Mouse (Mus musculus) lung, embryonic 16.5 days (tissue): ENCODE data around the gene Socs3. TPM values are rescaled to one million over a fixed set of nuclear protein-coding genes. Genes with fewer than 3 reads are reported as not detected.

Experiments
- ATAC-seq: fragments of 200-750 bp; cut with Nextera tagmentation; 2 replicates; pipeline ENCODE4 v1.8.0; 2017; ENCODE audit warnings: low read depth, mild to moderate bottlenecking, moderate library complexity
- H3K27ac ChIP-seq: fragments of 300-500 bp; sonication (generic); 2 replicates; pipeline ENCODE4 v1.5.1; 2014; ENCODE audit warnings: mild to moderate bottlenecking, control low read depth, low read length
- H3K27me3 ChIP-seq: fragments of 300-500 bp; sonication (generic); 2 replicates; pipeline ENCODE4 v1.6.1; 2014; ENCODE audit warnings: low read depth, low read length, mixed read lengths; ENCODE audit not compliant: control insufficient read depth, insufficient read depth
- H3K36me3 ChIP-seq: fragments of 300-500 bp; sonication (generic); 2 replicates; pipeline ENCODE4 v1.6.1; 2014; ENCODE audit warnings: low read length; ENCODE audit not compliant: control insufficient read depth, insufficient read depth
- H3K4me1 ChIP-seq: fragments of 300-500 bp; sonication (generic); replicated peaks from 2 replicates; pipeline ENCODE4 v1.6.1; 2014; ENCODE audit warnings: low read length, mixed read lengths; ENCODE audit not compliant: control insufficient read depth, insufficient read depth
- H3K4me2 ChIP-seq: fragments of 300-500 bp; sonication (generic); 2 replicates; pipeline ENCODE4 v1.6.1; 2014; ENCODE audit warnings: low read depth, low read length, control low read depth
- H3K4me3 ChIP-seq: fragments of 300-500 bp; sonication (generic); 2 replicates; pipeline ENCODE4 v1.5.1; 2014; ENCODE audit warnings: mild to moderate bottlenecking, low read length, control low read depth
- H3K9ac ChIP-seq: fragments of 300-500 bp; sonication (generic); 2 replicates; pipeline ENCODE4 v1.6.1; 2014; ENCODE audit warnings: low read length, control low read depth
- H3K9me3 ChIP-seq: fragments of 300-500 bp; sonication (generic); 2 replicates; pipeline ENCODE4 v1.6.1; 2016; ENCODE audit warnings: low read length; ENCODE audit not compliant: control insufficient read depth
- WGBS: fragments of 180-500 bp; shearing (Covaris S2); extraction: QIAGEN DNeasy Blood & Tissue Kit; methylation state at CpG from one replicate; pipeline ENCODE4 v1.1.7; 2014; 5-methylcytosine and 5-hydroxymethylcytosine counted together
- polyA plus RNA-seq: library from polyadenylated mRNA; unstranded; fragments of >200 nt; fragmentation: Nextera tagmentation; extraction: Ambion mirVana; gene quantifications from 2 replicates; pipeline ENCODE4 v1.2.1, GENCODE M21; 2015

The Socs3 gene
- polyA plus RNA-seq, 1 experiment from 2014 or later = 12.5 TPM

- Histone ChIP-seq H3K27me3 (no peaks in the 10 kb centered on the region), H3K4me3 (no peak overlapping the region), H3K27ac (no peak overlapping the region), H3K9me3 (no peaks in the 10 kb centered on the region), H3K4me2 (no peak overlapping the region), H3K9ac (no peak overlapping the region), H3K4me1 (peaks cover 48% of the 10 kb centered on the region), H3K36me3 (no peaks in the 10 kb centered on the region)
- WGBS = 87% methylated on average over 4 of the region's 4 CpGs
- no peak for ATAC-seq
Observed at GRCm38 (mm10) chr11:117989241-117989640, 19.4 kb upstream of the Socs3 start.

GRCm38 (mm10) chr11:117987968-117988367 is 18.1 kb upstream of the Socs3 start:
- no peak for ATAC-seq
- H3K27ac ChIP-seq = peak overlapping the region; percentile 86
- H3K9me3 ChIP-seq = no peaks in the 10 kb centered on the region
- peak overlapping the region; percentile 74 for H3K4me3 ChIP-seq
- H3K36me3 ChIP-seq = no peaks in the 10 kb centered on the region
- WGBS = 58% methylated on average over 4 of the region's 4 CpGs
- peak overlapping the region; percentile 77 for H3K4me2 ChIP-seq
- H3K4me1 ChIP-seq = peaks cover 36% of the 10 kb centered on the region
- peak overlapping the region; percentile 78 for H3K9ac ChIP-seq
- no peaks in the 10 kb centered on the region for H3K27me3 ChIP-seq

DNA sequence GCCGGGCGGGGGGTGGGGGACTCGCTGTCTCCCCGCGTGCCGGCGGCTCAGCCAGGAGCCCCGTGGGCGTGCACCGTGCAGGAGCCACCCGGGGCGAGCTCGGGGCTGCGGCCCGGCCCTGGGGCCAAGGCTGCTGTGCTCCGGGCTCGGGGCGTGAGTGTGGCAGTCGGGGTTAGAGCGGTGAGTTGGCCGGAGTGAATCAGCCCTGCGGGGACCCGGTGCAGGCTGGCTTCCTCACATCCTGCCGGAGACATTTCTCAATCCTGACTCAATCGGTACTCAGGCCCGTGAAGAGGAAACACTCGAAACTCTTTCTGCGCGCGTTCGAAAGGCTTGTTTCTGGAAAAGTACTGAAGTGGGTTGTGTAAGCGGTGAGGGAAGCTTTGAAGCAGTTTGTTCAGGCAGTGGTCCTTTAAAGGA is 17.2 kb upstream of the Socs3 start:
- H3K4me1 ChIP-seq = peaks cover 35% of the 10 kb centered on the region
- peak; percentile 79 for ATAC-seq
- H3K9ac ChIP-seq = peak overlapping the region; percentile 78
- no peaks in the 10 kb centered on the region for H3K36me3 ChIP-seq
- H3K9me3 ChIP-seq = no peaks in the 10 kb centered on the region
- under 1% methylated on average over 32 of the region's 32 CpGs for WGBS
- peak overlapping the region; percentile 74 for H3K4me3 ChIP-seq
- no peaks in the 10 kb centered on the region for H3K27me3 ChIP-seq
- peak overlapping the region; percentile 77 for H3K4me2 ChIP-seq
- H3K27ac ChIP-seq = peak overlapping the region; percentile 86

GRCm38 (mm10) chr11:117986126-117987031 is 16.5 kb upstream of the Socs3 start, which contains the start of gene Pgs1:
Gene Pgs1, plus strand, starts transcription at chr11:117986292.
- Histone ChIP-seq H3K9ac (peak within 1 kb of the TSS; percentile 78), H3K27ac (peak within 1 kb of the TSS; percentile 86), H3K36me3 (no peaks in the 10 kb centered on the region), H3K4me2 (peak within 1 kb of the TSS; percentile 77), H3K4me1 (peaks cover 29% of the 10 kb centered on the region), H3K4me3 (peak within 1 kb of the TSS; percentile 74), H3K9me3 (no peaks in the 10 kb centered on the region), H3K27me3 (no peaks in the 10 kb centered on the region)
- WGBS = 6% methylated on average over 50 of the region's 51 CpGs
- ATAC-seq = peak; percentile 92

DNA sequence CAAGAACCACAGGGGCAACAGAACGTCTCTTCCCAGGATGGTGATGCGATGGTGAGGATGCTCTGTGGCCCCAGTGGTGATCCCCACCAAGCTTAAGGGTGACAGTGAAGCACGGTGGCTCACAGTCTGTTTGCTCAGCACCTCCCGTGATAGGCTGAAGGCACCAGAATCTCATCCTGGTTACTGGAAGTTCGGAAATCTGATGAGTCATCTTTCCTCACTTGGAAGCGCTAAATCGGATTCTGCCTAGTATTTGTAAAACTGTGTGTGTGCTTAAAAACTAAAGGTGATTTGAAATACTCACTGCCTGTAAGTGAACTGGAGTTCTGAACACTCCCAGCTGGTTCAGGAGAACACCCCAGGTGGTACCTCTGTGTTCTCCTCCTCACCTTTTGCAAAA is 13.9 kb upstream of the Socs3 start:
- Histone ChIP-seq H3K27ac (no peak overlapping the region), H3K9me3 (no peaks in the 10 kb centered on the region), H3K4me3 (no peak overlapping the region), H3K36me3 (no peaks in the 10 kb centered on the region), H3K9ac (no peak overlapping the region), H3K27me3 (no peaks in the 10 kb centered on the region), H3K4me1 (peaks cover 17% of the 10 kb centered on the region), H3K4me2 (no peak overlapping the region)
- WGBS = 50% methylated on average over 7 of the region's 7 CpGs
- no peak for ATAC-seq

GRCm38 (mm10) chr11:117982426-117982825 is 12.6 kb upstream of the Socs3 start:
- no peak overlapping the region for H3K4me3 ChIP-seq
- no peaks in the 10 kb centered on the region for H3K36me3 ChIP-seq
- no peaks in the 10 kb centered on the region for H3K27me3 ChIP-seq
- peaks cover 5% of the 10 kb centered on the region for H3K4me1 ChIP-seq
- no peak for ATAC-seq
- no peak overlapping the region for H3K4me2 ChIP-seq
- H3K9me3 ChIP-seq = no peaks in the 10 kb centered on the region
- WGBS = 43% methylated on average over 5 of the region's 5 CpGs
- H3K9ac ChIP-seq = no peak overlapping the region
- H3K27ac ChIP-seq = no peak overlapping the region

- no peak for ATAC-seq
- peaks cover 21% of the 10 kb centered on the region for H3K4me1 ChIP-seq
- H3K27me3 ChIP-seq = no peaks in the 10 kb centered on the region
- no peaks in the 10 kb centered on the region for H3K9me3 ChIP-seq
- 52% methylated on average over 7 of the region's 7 CpGs for WGBS
- H3K4me3 ChIP-seq = no peak overlapping the region
- H3K36me3 ChIP-seq = no peaks in the 10 kb centered on the region
- no peak overlapping the region for H3K27ac ChIP-seq
- no peak overlapping the region for H3K4me2 ChIP-seq
- no peak overlapping the region for H3K9ac ChIP-seq
Observed at GRCm38 (mm10) chr11:117979388-117979787, 9.5 kb upstream of the Socs3 start.

DNA sequence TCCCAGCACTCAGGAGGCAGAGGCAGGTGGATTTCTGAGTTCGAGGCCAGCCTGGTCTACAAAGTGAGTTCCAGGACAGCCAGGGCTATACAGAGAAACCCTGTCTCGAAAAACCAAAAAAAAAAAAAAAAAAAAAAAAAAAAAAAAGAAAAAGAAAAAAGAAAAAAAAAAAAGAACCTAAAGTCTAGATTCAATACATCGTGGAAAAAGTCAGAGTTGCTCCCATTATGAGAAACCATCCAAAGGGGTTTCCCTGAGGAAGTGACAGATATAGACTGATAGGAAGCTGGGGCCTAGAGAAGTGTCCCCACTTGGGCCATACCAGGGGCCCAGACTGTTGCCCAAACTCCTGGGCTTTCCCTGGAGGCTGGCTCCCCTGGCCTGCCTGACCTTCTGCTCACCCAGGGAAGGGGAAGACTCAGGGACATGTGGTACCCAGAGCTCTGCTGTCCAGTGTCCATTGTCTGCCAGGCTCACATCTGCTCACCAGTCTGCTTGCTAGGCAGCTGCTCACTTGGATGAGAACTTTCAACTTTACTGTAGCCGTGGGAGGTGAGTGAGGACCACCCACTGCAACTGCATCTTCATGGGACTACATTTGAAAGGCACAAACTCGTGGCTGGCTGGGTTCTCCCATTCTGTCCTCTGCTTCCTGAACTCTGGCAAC is 8.0 kb upstream of the Socs3 start:
- 68% methylated on average over 4 of the region's 5 CpGs for WGBS
- Histone ChIP-seq H3K4me1 (peaks cover 31% of the 10 kb centered on the region), H3K9ac (no peak overlapping the region), H3K27me3 (no peaks in the 10 kb centered on the region), H3K27ac (no peak overlapping the region), H3K9me3 (no peaks in the 10 kb centered on the region), H3K4me3 (no peak overlapping the region), H3K4me2 (no peak overlapping the region), H3K36me3 (no peaks in the 10 kb centered on the region)
- ATAC-seq = no peak

GRCm38 (mm10) chr11:117976081-117976582 is 6.3 kb upstream of the Socs3 start:
- peak; percentile 80 for ATAC-seq
- H3K4me3 ChIP-seq = no peak overlapping the region
- no peaks in the 10 kb centered on the region for H3K9me3 ChIP-seq
- H3K27me3 ChIP-seq = no peaks in the 10 kb centered on the region
- peak overlapping the region; percentile 81 for H3K27ac ChIP-seq
- peak overlapping the region; percentile 38; the same call in 1 of the 2 replicates for H3K9ac ChIP-seq
- WGBS = 32% methylated on average over 8 of the region's 8 CpGs
- H3K36me3 ChIP-seq = no peaks in the 10 kb centered on the region
- H3K4me2 ChIP-seq = no peak overlapping the region; the same call in 1 of the 2 replicates
- peaks cover 31% of the 10 kb centered on the region for H3K4me1 ChIP-seq
